ENCODE assay signal across 27 mouse cellular contexts in the genomic region with DNA sequence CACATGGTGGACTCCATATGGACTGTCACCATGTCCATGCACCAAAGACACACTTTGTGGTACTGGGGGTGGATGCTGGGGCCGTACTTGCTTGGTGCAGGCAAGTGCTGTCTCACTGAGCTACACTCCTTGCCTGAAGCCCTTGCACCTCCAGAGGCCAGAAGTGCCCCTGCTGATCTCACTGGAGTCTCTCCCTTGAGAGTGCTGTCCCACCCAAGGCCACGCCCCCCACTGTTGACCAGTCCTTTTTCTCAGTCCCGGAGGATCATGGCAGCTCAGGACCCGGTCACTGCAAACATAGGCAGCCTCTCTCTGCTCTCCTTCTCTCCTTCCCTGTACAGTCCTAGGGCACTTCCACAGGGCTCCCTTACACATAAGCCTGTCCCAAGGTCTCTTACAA. TPM values are rescaled to one million over a fixed set of nuclear protein-coding genes. Genes with fewer than 3 reads are reported as not detected.
"Had no signal": no experiment of that assay in that cellular context is flagged by ENCODE, and none has a peak within 500 bp of the region (broad histone marks: within the 10 kb centered on the region; RNA-seq: fewer than 3 reads in every experiment).

No protein-coding gene starts in this region.

- H3K36me3 ChIP-seq: heart, embryonic 10.5 days; heart, embryonic 13.5 days; heart, embryonic 15.5 days; hindbrain, embryonic 13.5 days; kidney, embryonic 15.5 days; limb, embryonic 10.5 days; limb, embryonic 12.5 days; liver, embryonic 13.5 days had no signal

- DNase-seq: forebrain, postnatal 0 days; heart, adult 11 months; kidney, adult 11 months; layer of hippocampus, adult 9-11 months had no signal

- H3K4me2 ChIP-seq: heart, embryonic 13.5 days; heart, embryonic 15.5 days; hindbrain, embryonic 13.5 days; kidney, embryonic 15.5 days; limb, embryonic 12.5 days; liver, embryonic 13.5 days had no signal

- H3K27ac ChIP-seq: heart, adult 2 months; heart, embryonic 10.5 days; heart, embryonic 13.5 days; heart, embryonic 15.5 days; hindbrain, embryonic 13.5 days; kidney, embryonic 15.5 days; kidney, postnatal 0 days; limb, embryonic 10.5 days; limb, embryonic 12.5 days; liver, embryonic 13.5 days had no signal

- H3K9ac ChIP-seq: forebrain, postnatal 0 days; heart, embryonic 13.5 days; heart, embryonic 15.5 days; hindbrain, embryonic 13.5 days; kidney, embryonic 15.5 days; limb, embryonic 12.5 days; liver, embryonic 13.5 days had no signal

- H3K9me3 ChIP-seq: heart, embryonic 10.5 days; heart, embryonic 13.5 days; heart, embryonic 15.5 days; hindbrain, embryonic 13.5 days; kidney, embryonic 15.5 days; limb, embryonic 10.5 days; limb, embryonic 12.5 days; liver, embryonic 13.5 days had no signal

- H3K4me3 ChIP-seq: heart, adult 2 months; heart, embryonic 10.5 days; heart, embryonic 13.5 days; heart, embryonic 15.5 days; hindbrain, embryonic 13.5 days; kidney, embryonic 15.5 days; limb, embryonic 10.5 days; limb, embryonic 12.5 days; liver, embryonic 13.5 days had no signal

- H3K27me3 ChIP-seq: heart, embryonic 15.5 days had no signal

- ATAC-seq: forebrain, postnatal 0 days; hindbrain, embryonic 16.5 days; intestine, embryonic 16.5 days had no signal

RNA-seq across cellular contexts. Expression of gene 1700001C19Rik, which starts 37.1 kb away (rescaled TPM):
- total RNA-seq: gastrocnemius, adult 18-20 months; gastrocnemius, adult 8-10 months; gastrocnemius, postnatal 14 days; gastrocnemius, postnatal 36 days; heart, adult 2 months; heart, postnatal 14 days; heart, postnatal 36 days; layer of hippocampus, adult 18-20 months; layer of hippocampus, postnatal 14 days; layer of hippocampus, postnatal 36 days; left cerebral cortex, adult 8-10 months; left cerebral cortex, postnatal 10 days had no signal
